8 mouse cellular contexts compared by ENCODE assay signal in genomic region chr11:62457891-62458270, GRCm38 (mm10). TPM values are rescaled to one million over a fixed set of nuclear protein-coding genes. Genes with fewer than 3 reads are reported as not detected.
DNase-seq lines count a peak whose midpoint lies in the region; ATAC-seq and TF ChIP-seq lines count a peak whose summit lies in the region.

No protein-coding gene starts in this region.

- peak overlapping the region; percentile 90 for H3K4me3 ChIP-seq in heart, adult 2 months
- H3K4me3 ChIP-seq in embryonic fibroblast, embryonic 13.5 days (ENCODE audit: insufficient read depth, low read length) = peak overlapping the region; percentile 73
- peak overlapping the region; percentile 90 for H3K4me3 ChIP-seq in limb, embryonic 12.5 days (replicated peaks)
- H3K4me3 ChIP-seq in stomach, embryonic 15.5 days (replicated peaks) = peak overlapping the region; percentile 94

- intact Hi-C loops in heart, adult 2 months (cut with DNase I) = loop anchor here (2.0 kb wide), 2 partner anchors 37 to 93 kb away; partner anchors contain the start of gene Ubb
- intact Hi-C loops in heart, postnatal 25 days (cut with DNase I) = loop anchor here (2.0 to 5.0 kb wide), 3 partner anchors 37 to 94 kb away; partner anchors contain the start of genes Cenpv and Ubb

- under 1% methylated on average over 18 of the region's 18 CpGs for WGBS in heart, adult 2 months
- under 1% methylated on average over 18 of the region's 18 CpGs for WGBS in limb, embryonic 12.5 days
- under 1% methylated on average over 18 of the region's 18 CpGs for WGBS in stomach, embryonic 15.5 days

- peaks cover 4% of the 10 kb centered on the region for H3K79me2 ChIP-seq in heart, adult 2 months (replicated peaks; ENCODE audit: control insufficient read depth, insufficient read depth, low read length)

- H3K9me3 ChIP-seq in limb, embryonic 12.5 days = no peaks in the 10 kb centered on the region
- no peaks in the 10 kb centered on the region for H3K9me3 ChIP-seq in stomach, embryonic 15.5 days

- H3K9ac ChIP-seq in heart, adult 2 months (ENCODE audit: low read depth, low read length) = peak overlapping the region; percentile 96
- H3K9ac ChIP-seq in limb, embryonic 12.5 days (replicated peaks) = peak overlapping the region; percentile 98
- peak overlapping the region; percentile 65 for H3K9ac ChIP-seq in stomach, embryonic 15.5 days

- no peak for TF ChIP-seq CTCF in heart, adult 2 months (IDR thresholded peaks at IDR 0.05)
- TF ChIP-seq CTCF in embryonic fibroblast, embryonic 13.5 days (IDR thresholded peaks at IDR 0.05; ENCODE audit: borderline replicate concordance, insufficient read depth, low read length) = no peak

- TF ChIP-seq EP300 in heart, adult 2 months (IDR thresholded peaks at IDR 0.05; ENCODE audit: insufficient read depth, low read depth, low read length) = no peak

- peak; percentile 11 for ATAC-seq in CD4-positive, CD25-positive, alpha-beta regulatory T cell, adult 4 months
- ATAC-seq in limb, embryonic 12.5 days (ENCODE audit: insufficient number of reproducible peaks, insufficient read depth, low FRiP score, low TSS enrichment, low read depth) = no peak
- ATAC-seq in stomach, embryonic 15.5 days (ENCODE audit: insufficient read depth, low FRiP score, low read depth) = no peak
- ATAC-seq in megakaryocyte progenitor cell, adult 5-6 weeks (replicated peaks; ENCODE audit: poor library complexity) = no peak

- TF ChIP-seq POLR2A in heart, adult 2 months (IDR thresholded peaks at IDR 0.05; ENCODE audit: insufficient read depth, low read depth, low read length) = no peak
- no peak; the same call in none of the 2 replicates for TF ChIP-seq POLR2A in embryonic fibroblast, embryonic 13.5 days (IDR thresholded peaks at IDR 0.05; ENCODE audit: low read depth, low read length)

- peak overlapping the region; percentile 99 for H3K27ac ChIP-seq in heart, adult 2 months
- peak overlapping the region; percentile 81 for H3K27ac ChIP-seq in embryonic fibroblast, embryonic 13.5 days (ENCODE audit: insufficient read depth, low read length)
- H3K27ac ChIP-seq in limb, embryonic 12.5 days = peak overlapping the region; percentile 94
- H3K27ac ChIP-seq in stomach, embryonic 15.5 days = peak overlapping the region; percentile 97

- H3K36me3 ChIP-seq in heart, adult 2 months (ENCODE audit: control insufficient read depth, insufficient read depth, low read length) = peaks cover 9% of the 10 kb centered on the region
- no peaks in the 10 kb centered on the region for H3K36me3 ChIP-seq in limb, embryonic 12.5 days
- H3K36me3 ChIP-seq in stomach, embryonic 15.5 days = no peaks in the 10 kb centered on the region

- peaks cover 3% of the 10 kb centered on the region for H3K4me1 ChIP-seq in heart, adult 2 months (ENCODE audit: control insufficient read depth, insufficient read depth, low read length)
- H3K4me1 ChIP-seq in embryonic fibroblast, embryonic 13.5 days (ENCODE audit: control insufficient read depth, insufficient read depth, low read length) = peaks cover 4% of the 10 kb centered on the region; the same call in 1 of the 2 replicates
- peaks cover 18% of the 10 kb centered on the region for H3K4me1 ChIP-seq in limb, embryonic 12.5 days (replicated peaks)
- H3K4me1 ChIP-seq in stomach, embryonic 15.5 days = no peaks in the 10 kb centered on the region; the same call in 1 of the 2 replicates

- peak overlapping the region; percentile 68 for H3K4me2 ChIP-seq in limb, embryonic 12.5 days
- peak overlapping the region; percentile 62 for H3K4me2 ChIP-seq in stomach, embryonic 15.5 days

- DNase-seq in heart, adult 2 months = no peak
- no peak for DNase-seq in heart, postnatal 25 days (ENCODE audit: low spot score)
- no peak for DNase-seq in layer of hippocampus, adult 11-12 months (ENCODE audit: low spot score)

- H3K27me3 ChIP-seq in heart, adult 2 months (ENCODE audit: control insufficient read depth, insufficient read depth, low read length) = no peaks in the 10 kb centered on the region
- H3K27me3 ChIP-seq in limb, embryonic 12.5 days = no peaks in the 10 kb centered on the region
- H3K27me3 ChIP-seq in stomach, embryonic 15.5 days (replicated peaks) = no peaks in the 10 kb centered on the region

RNA-seq across cellular contexts. Expression of gene Pigl, which starts 0.4 kb away (rescaled TPM):
- 1 to 10 TPM; 3.1 to 3.5 TPM for total RNA-seq in heart, adult 2 months (2021)
- polyA plus RNA-seq in heart, adult 2 months (2012; rRNA removed) = 3.5 and 4.8 TPM in 2 replicates
- total RNA-seq in heart, postnatal 25 days (2021) = 1 to 10 TPM; 2.8 to 3.3 TPM
- polyA plus RNA-seq in CD4-positive, CD25-positive, alpha-beta regulatory T cell, adult 4 months (2017; shearing (Covaris generic)) = 10 to 100 TPM in 1 of 2 experiments, 1 to 10 TPM in 1; 9.2 to 13.9 TPM
- 4.5 and 6.7 TPM in 2 replicates for polyA plus RNA-seq in embryonic fibroblast, embryonic 13.5 days (2011; ENCODE audit: insufficient read length, low read depth, missing spikeins)
- polyA plus RNA-seq in limb, embryonic 12.5 days (2016; fragmentation: Nextera tagmentation; extraction: Ambion mirVana) = 9.5 and 12.0 TPM in 2 replicates
- polyA plus RNA-seq in stomach, embryonic 15.5 days (2015; fragmentation: Nextera tagmentation; extraction: Ambion mirVana) = 9.4 and 11.4 TPM in 2 replicates
- 6.5 and 9.2 TPM in 2 replicates for total RNA-seq in megakaryocyte progenitor cell, adult 5-6 weeks (2015)
- total RNA-seq in megakaryocyte progenitor cell, adult 5-6 weeks (2017) = 2.0 and 2.4 TPM in 2 replicates

RNA-seq across cellular contexts. Expression of gene Ncor1, which starts 0.5 kb away (rescaled TPM):
- total RNA-seq in heart, adult 2 months (2021) = 100 to 1,000 TPM; 124 to 133 TPM
- polyA plus RNA-seq in heart, adult 2 months (2012; rRNA removed) = 79.1 and 102 TPM in 2 replicates
- total RNA-seq in heart, postnatal 25 days (2021) = 100 to 1,000 TPM; 126 TPM
- polyA plus RNA-seq in CD4-positive, CD25-positive, alpha-beta regulatory T cell, adult 4 months (2017; shearing (Covaris generic)) = 100 to 1,000 TPM; 170 to 205 TPM
- polyA plus RNA-seq in embryonic fibroblast, embryonic 13.5 days (2011; ENCODE audit: insufficient read length, low read depth, missing spikeins) = 179 and 225 TPM in 2 replicates
- 187 and 193 TPM in 2 replicates for polyA plus RNA-seq in limb, embryonic 12.5 days (2016; fragmentation: Nextera tagmentation; extraction: Ambion mirVana)
- polyA plus RNA-seq in stomach, embryonic 15.5 days (2015; fragmentation: Nextera tagmentation; extraction: Ambion mirVana) = 140 and 155 TPM in 2 replicates
- total RNA-seq in megakaryocyte progenitor cell, adult 5-6 weeks (2015) = 354 and 377 TPM in 2 replicates
- 211 and 287 TPM in 2 replicates for total RNA-seq in megakaryocyte progenitor cell, adult 5-6 weeks (2017)
